In the genomic region with DNA sequence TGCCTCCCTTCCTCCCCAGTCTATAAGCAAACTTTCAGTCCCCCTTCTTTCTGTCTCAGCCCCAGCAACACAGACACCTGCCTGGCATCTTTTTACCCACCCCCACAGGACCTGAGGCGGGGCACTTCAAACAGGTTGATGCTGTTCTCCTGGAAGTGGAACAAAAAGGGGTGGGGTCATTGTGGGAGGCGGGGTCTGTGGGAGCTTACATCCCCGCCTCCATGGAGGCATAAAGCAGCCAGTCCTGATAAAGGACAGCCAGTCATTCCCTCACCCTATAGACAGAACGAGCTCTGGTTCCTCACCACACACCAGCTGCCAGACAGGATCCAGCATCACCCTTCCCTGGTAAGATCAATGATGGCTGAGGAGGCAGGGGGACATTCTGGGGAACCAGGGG, we compare ENCODE assay signal across 15 mouse cellular contexts. TPM values are rescaled to one million over a fixed set of nuclear protein-coding genes. Genes with fewer than 3 reads are reported as not detected.
"Had no signal": no experiment of that assay in that cellular context is flagged by ENCODE, and none has a peak within 500 bp of the region (broad histone marks: within the 10 kb centered on the region; RNA-seq: fewer than 3 reads in every experiment).

Gene Gsdma (plus strand): TSS at position 261 of the 400 bp plus-strand sequence.

- DNase-seq: kidney, adult 2 months; kidney, postnatal 14 days; liver; liver, embryonic 13.5 days; liver, postnatal 0 days; lung, postnatal 36 days; right cerebral cortex, postnatal 4 days; spleen, adult 18-20 months had no signal

- H3K27ac ChIP-seq: intestine, embryonic 15.5 days; kidney, embryonic 15.5 days; left cerebral cortex, adult 2 months; liver, embryonic 13.5 days; midbrain, embryonic 12.5 days had no signal

- H3K36me3 ChIP-seq: intestine, embryonic 15.5 days; kidney, embryonic 15.5 days; liver, embryonic 13.5 days; midbrain, embryonic 12.5 days had no signal

- H3K4me3 ChIP-seq: intestine, embryonic 15.5 days; kidney, embryonic 15.5 days; left cerebral cortex, adult 2 months; liver, embryonic 13.5 days; midbrain, embryonic 12.5 days had no signal

- ATAC-seq: intestine, embryonic 15.5 days; liver, postnatal 0 days; midbrain, embryonic 16.5 days had no signal

- H3K4me1 ChIP-seq: intestine, embryonic 15.5 days; midbrain, embryonic 12.5 days had no signal

- H3K9me3 ChIP-seq: intestine, embryonic 15.5 days; kidney, embryonic 15.5 days; liver, embryonic 13.5 days; midbrain, embryonic 12.5 days had no signal

- H3K4me2 ChIP-seq: intestine, embryonic 15.5 days; kidney, embryonic 15.5 days; liver, embryonic 13.5 days; midbrain, embryonic 12.5 days had no signal

- H3K9ac ChIP-seq: intestine, embryonic 15.5 days; kidney, embryonic 15.5 days; liver, embryonic 13.5 days; liver, postnatal 0 days; midbrain, embryonic 12.5 days had no signal

RNA-seq across cellular contexts. Expression of gene Gsdma, which starts in this region (rescaled TPM):
- polyA plus RNA-seq: kidney, adult 2 months; liver, embryonic 13.5 days; liver, postnatal 0 days; lung, embryonic 16.5 days; midbrain, embryonic 12.5 days; midbrain, embryonic 16.5 days; neural tube, embryonic 14.5 days had no signal
